Mouse (Mus musculus) bone marrow macrophage, adult 2 months (primary cell): ENCODE data around the gene Taz.

Experiments used
- CTCF ChIP-seq: IDR thresholded peaks from 2 replicates; pipeline ENCODE4 v1.5.1; 2012; ENCODE audit warnings: low read depth, mild to moderate bottlenecking, low read length, moderate library complexity
- POLR2A ChIP-seq: IDR thresholded peaks from 2 replicates; pipeline ENCODE4 v1.6.1; 2012; ENCODE audit warnings: mild to moderate bottlenecking, low read depth, low read length, borderline replicate concordance

DNA sequence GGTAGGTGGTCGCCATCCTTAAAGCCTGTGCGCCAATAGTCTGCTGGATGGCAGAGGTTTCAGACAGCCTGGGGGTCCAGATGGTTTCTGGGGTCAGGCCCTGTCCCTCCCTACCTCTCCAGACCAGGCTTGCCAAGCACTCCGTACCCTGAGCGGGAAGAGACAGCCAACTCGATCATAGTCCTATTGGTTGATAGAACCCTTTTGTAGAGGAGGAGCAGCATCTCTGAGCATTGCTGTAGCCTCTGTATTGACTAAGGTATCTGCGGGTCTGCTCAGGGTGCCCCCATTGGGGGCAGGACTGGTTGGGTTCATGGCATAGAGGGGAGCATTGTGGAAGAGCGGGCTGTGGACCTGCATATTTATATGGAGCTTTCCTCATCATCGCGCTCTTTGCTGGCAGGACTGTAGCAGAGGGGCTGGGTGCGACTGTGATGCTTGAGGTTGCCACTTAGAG lies 47.5 kb downstream of the Taz start:
- no peak for TF ChIP-seq CTCF
- TF ChIP-seq POLR2A = no peak
